Mouse (Mus musculus) bone marrow, adult 2 months (tissue): ENCODE data around the gene Vcam1.

Experiments
- CTCF ChIP-seq: fragments of 200-500 bp; IDR thresholded peaks from 2 replicates; pipeline ENCODE4 v1.5.1; 2011; ENCODE audit warnings: low read length, control low read depth; ENCODE audit not compliant: control insufficient read depth, insufficient read depth
- POLR2A ChIP-seq: fragments of 200-500 bp; IDR thresholded peaks from 2 replicates; pipeline ENCODE4 v1.6.1; 2011; ENCODE audit warnings: low read depth, mild to moderate bottlenecking, control low read depth, low read length, borderline replicate concordance; ENCODE audit not compliant: control insufficient read depth

GRCm38 (mm10) chr3:116095312-116095711 is 34.2 kb downstream of the Vcam1 start:
- no peak for TF ChIP-seq POLR2A
- no peak for TF ChIP-seq CTCF
